Mouse (Mus musculus) embryo, embryonic 9.5 days (tissue): Measurements from ENCODE around the gene Slc22a1.

Source experiments
- DNase-seq: peaks from one replicate; pipeline ENCODE4 v3.0.0-alpha.2; 2017; ENCODE audit errors: extremely low spot score

Slc22a1 gene

GRCm38 (mm10) chr17:12631771-12632600 is 43.6 kb downstream of the Slc22a1 start:
- peak; percentile 45 for DNase-seq

DNA sequence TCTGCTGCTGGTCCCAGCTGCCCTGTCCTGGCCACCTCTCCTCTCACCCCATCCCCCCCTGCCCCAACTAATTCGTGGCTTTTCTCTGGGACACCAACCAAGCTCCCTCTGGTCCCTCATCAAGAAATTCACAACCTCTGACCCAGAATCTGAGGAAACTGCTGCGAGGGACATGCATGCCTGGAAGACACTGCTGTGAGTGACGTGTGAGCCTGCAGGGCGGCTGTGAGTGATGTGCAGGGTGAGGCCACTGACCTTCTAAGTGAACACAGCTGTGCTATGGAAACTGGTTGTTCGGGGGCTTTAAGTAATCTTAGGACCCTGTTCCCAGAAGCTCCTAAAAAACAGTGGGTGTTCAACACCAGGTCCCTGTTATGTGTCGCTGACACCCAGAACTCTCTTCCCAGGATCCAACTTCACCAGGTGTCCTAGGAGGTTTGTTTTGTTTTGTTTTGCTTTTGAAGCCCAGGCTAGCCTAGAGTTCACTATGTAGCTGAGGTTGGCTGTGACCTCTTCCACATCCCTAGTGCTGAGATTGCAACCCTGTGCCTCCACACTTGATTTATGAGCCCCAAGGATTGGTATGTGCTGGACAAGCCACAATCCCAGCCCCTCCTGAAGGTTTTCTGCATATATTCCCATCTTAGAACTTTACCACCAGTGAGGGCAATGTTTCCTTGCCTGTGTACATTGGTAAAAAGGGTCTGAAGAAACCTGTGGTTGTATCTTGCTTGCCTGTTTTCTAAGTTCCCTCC is 44.5 kb downstream of the Slc22a1 start:
- DNase-seq = peak; percentile 71

- DNase-seq = no peak
Measured at GRCm38 (mm10) chr17:12627983-12628382, 47.6 kb downstream of the Slc22a1 start.

DNA sequence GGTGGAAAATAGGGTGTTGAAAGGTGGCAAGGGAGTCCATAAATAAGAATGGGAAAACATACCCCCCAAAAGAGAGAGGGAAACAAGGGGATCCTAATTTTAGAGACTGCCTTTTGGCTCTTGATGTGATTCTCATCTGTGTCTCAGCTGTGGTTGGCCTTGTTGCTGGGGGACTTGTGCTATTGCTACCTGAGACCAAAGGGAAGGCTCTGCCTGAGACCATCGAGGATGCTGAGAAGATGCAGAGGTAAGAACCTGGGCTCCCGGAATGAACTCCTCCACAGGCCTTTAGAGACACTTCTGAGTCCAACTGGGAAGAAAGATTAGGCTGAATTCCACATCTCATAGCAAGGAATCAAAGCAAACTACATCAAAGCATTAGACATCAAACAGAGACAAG is 56.0 kb downstream of the Slc22a1 start:
- DNase-seq = no peak

DNA sequence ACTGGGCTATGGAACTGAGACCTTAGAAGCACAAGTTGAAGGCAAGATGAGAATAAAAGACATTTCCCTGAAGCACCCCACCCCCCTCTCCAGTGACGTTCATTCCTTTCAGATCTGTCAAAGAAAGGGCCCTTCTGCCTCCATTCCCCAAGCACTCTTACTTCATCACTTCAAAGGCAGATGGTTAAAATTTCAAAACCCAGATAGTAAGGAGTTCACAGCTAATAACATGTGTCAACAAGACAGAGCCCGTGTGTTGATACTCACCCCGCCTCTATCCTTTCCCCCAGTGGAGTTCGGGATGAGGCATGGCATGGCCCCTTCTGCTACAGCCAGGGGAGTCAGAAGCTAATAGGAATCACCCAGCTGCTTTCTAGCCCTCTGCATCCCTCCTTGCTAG is 60.2 kb downstream of the Slc22a1 start:
- no peak for DNase-seq

DNA sequence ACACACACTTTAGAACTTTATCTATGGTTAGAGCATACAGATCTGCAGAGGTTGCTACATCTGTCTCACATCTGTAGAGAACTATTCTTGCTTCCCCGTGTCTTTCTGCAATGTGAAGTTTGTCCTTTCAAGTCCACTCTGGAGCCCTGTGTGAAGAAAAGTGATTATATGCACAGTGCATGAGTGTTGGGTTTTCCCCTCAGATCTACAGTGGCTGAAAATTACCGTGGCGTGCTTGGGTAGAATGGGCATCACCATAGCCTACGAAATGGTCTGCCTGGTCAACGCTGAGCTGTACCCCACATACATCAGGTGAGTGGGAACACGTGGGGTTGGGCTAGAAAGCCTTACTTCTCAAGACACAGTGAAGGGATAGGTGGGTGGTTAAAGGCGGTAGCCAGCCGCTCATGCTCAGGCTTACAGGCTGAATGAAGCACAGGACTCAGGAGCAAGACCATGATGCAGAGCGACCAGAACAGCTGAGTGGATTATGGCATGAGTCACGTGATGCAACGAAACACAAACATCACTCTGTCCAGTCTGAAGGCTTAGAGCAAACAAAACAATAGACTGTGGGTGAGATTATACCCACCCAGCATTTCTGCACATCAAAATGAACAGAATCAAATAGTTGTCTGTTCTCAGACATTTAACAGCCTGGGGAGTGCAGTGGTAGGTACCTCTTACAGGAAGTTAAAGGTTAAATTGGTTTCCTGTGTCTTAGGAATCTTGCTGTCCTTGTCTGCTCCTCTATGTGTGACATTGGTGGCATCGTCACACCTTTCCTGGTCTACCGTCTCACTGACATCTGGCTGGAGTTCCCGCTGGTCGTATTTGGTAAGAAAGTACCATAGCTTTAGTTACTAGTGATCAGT is 60.9 kb downstream of the Slc22a1 start:
- no peak for DNase-seq

GRCm38 (mm10) chr17:12607202-12607601 is 68.4 kb downstream of the Slc22a1 start:
- DNase-seq = no peak

DNA sequence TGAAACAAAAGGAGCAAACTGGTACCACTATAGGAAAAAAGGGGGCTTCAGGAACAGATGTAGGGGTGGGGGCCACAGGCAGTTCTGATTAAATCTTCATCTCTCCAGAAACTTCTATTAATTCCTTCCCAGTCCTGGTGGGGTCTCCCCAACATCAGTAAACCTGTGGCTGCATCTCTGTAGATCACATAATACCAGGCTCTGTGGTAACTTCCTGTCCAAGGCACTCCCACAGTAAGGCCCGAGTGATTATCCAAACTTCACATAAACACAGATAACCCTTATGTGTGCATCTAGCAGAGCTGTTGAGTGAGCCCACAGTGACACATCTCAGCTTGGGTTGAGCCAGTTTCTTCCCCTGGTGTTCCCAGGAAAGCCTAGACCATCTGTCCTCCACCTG is 69.0 kb downstream of the Slc22a1 start:
- DNase-seq = no peak
